Mouse (Mus musculus) MEL (cell line): ENCODE data around the gene Rnf19b. TPM values are rescaled to one million over a fixed set of nuclear protein-coding genes. Genes with fewer than 3 reads are reported as not detected.

Experiments used
- DNase-seq: peaks from one replicate; pipeline ENCODE4 v3.0.0; 2011; ENCODE audit warnings: low read depth, low spot score
- H3K27ac ChIP-seq: 2 replicates; pipeline ENCODE4 v1.5.1; 2012; ENCODE audit warnings: low read depth, mild to moderate bottlenecking, control low read depth, low read length, moderate library complexity; ENCODE audit not compliant: control insufficient read depth
- H3K27me3 ChIP-seq, 2 experiments: fragments of 150-350 bp in 1 of 2; sonication (generic) in 1 of 2; 2 replicates each; pipeline ENCODE4 v1.6.1; 2012; ENCODE audit warnings: low read length in 2 of 2, mild to moderate bottlenecking in 2 of 2, improper control_type of control experiment in 1 of 2, moderate library complexity in 1 of 2; ENCODE audit not compliant: insufficient read depth in 2 of 2, control insufficient read depth in 1 of 2
- H3K36me3 ChIP-seq, 2 experiments: 2 replicates each; pipeline ENCODE4 v1.6.1; 2012 to 2014; ENCODE audit warnings: low read length in 2 of 2, improper control_type of control experiment in 1 of 2, inconsistent platforms in 1 of 2, mild to moderate bottlenecking in 1 of 2; ENCODE audit not compliant: insufficient read depth in 2 of 2, control insufficient read depth in 1 of 2
- H3K4me1 ChIP-seq, 2 experiments: fragments of 150-350 bp in 1 of 2; sonication (generic) in 1 of 2; 2 replicates each; pipeline ENCODE4 v1.6.1; 2012; ENCODE audit warnings: low read length in 2 of 2, improper control_type of control experiment in 1 of 2, mild to moderate bottlenecking in 1 of 2; ENCODE audit not compliant: insufficient read depth in 2 of 2, control insufficient read depth in 1 of 2
- H3K4me3 ChIP-seq, 2 experiments: fragments of 150-350 bp in 1 of 2; sonication (generic) in 1 of 2; 2 replicates each; pipeline ENCODE4 v1.5.1; 2012; ENCODE audit warnings: low read depth in 2 of 2, low read length in 2 of 2, mild to moderate bottlenecking in 2 of 2, moderate library complexity in 2 of 2, control low read depth in 1 of 2, improper control_type of control experiment in 1 of 2; ENCODE audit not compliant: control insufficient read depth in 1 of 2, insufficient read depth in 1 of 2
- H3K79me2 ChIP-seq: 2 replicates; pipeline ENCODE4 v1.6.1; 2012; ENCODE audit warnings: mild to moderate bottlenecking, low read length, moderate library complexity; ENCODE audit not compliant: control insufficient read depth, poor library complexity, insufficient read depth
- H3K9ac ChIP-seq: 2 replicates; pipeline ENCODE4 v1.6.1; 2012; ENCODE audit warnings: low read depth, mild to moderate bottlenecking, control low read depth, low read length, moderate library complexity; ENCODE audit not compliant: control insufficient read depth, poor library complexity, severe bottlenecking
- H3K9me3 ChIP-seq: fragments of 150-350 bp; sonication (generic); replicated peaks from 2 replicates; pipeline ENCODE4 v1.6.1; 2012; ENCODE audit warnings: mild to moderate bottlenecking, low read length, improper control_type of control experiment, moderate library complexity; ENCODE audit not compliant: insufficient read depth
- BHLHE40 ChIP-seq: IDR thresholded peaks from 2 replicates; pipeline ENCODE4 v1.6.1; 2012; ENCODE audit warnings: low read depth, mild to moderate bottlenecking, inconsistent platforms, low read length, improper control_type of control experiment, borderline replicate concordance
- CHD1 ChIP-seq: IDR thresholded peaks from 2 replicates; pipeline ENCODE4 v1.6.1; 2012; ENCODE audit warnings: low read depth, mild to moderate bottlenecking, inconsistent platforms, low read length, improper control_type of control experiment
- CHD2 ChIP-seq: IDR thresholded peaks from 2 replicates; pipeline ENCODE4 v1.6.1; 2011; ENCODE audit warnings: low read length, improper control_type of control experiment
- CTCF ChIP-seq, 3 experiments: IDR thresholded peaks in 2 of 3; conservative IDR thresholded peaks in 1 of 3; 2 replicates each; pipeline ENCODE4 v1.5.1; 2011 to 2012; ENCODE audit warnings: low read length in 3 of 3, low read depth in 2 of 3, mild to moderate bottlenecking in 2 of 3, improper control_type of control experiment in 1 of 3, inconsistent platforms in 1 of 3, mixed read lengths in 1 of 3, moderate library complexity in 1 of 3; ENCODE audit not compliant: control insufficient read depth in 1 of 3, insufficient read depth in 1 of 3, poor library complexity in 1 of 3, severe bottlenecking in 1 of 3
- E2F4 ChIP-seq: IDR thresholded peaks from 2 replicates; pipeline ENCODE4 v1.6.1; 2011; ENCODE audit warnings: low read depth, low read length, improper control_type of control experiment, borderline replicate concordance
- ETS1 ChIP-seq: IDR thresholded peaks from 2 replicates; pipeline ENCODE4 v1.6.1; 2012; ENCODE audit warnings: low read depth, mild to moderate bottlenecking, inconsistent platforms, low read length, improper control_type of control experiment, moderate library complexity
- GATA1 ChIP-seq: IDR thresholded peaks from 2 replicates; pipeline ENCODE4 v1.6.1; 2011; ENCODE audit warnings: low read depth, low read length, improper control_type of control experiment
- MAFK ChIP-seq: IDR thresholded peaks from 2 replicates; pipeline ENCODE4 v1.6.1; 2011; ENCODE audit warnings: low read depth, mild to moderate bottlenecking, low read length, improper control_type of control experiment, borderline replicate concordance
- MAX ChIP-seq: IDR thresholded peaks from 2 replicates; pipeline ENCODE4 v1.6.1; 2011; ENCODE audit warnings: low read length, improper control_type of control experiment
- MEF2A ChIP-seq: IDR thresholded peaks from 2 replicates; pipeline ENCODE4 v1.6.1; 2014; ENCODE audit warnings: low read depth, mild to moderate bottlenecking, inconsistent platforms, low read length, improper control_type of control experiment; ENCODE audit not compliant: poor library complexity, insufficient replicate concordance, severe bottlenecking; ENCODE audit errors: extremely low read depth
- NELFE ChIP-seq: IDR thresholded peaks from 2 replicates; pipeline ENCODE4 v1.6.1; 2011; ENCODE audit warnings: low read depth, low read length, improper control_type of control experiment
- RAD21 ChIP-seq: IDR thresholded peaks from 2 replicates; pipeline ENCODE4 v1.6.1; 2011; ENCODE audit warnings: mild to moderate bottlenecking, low read depth, low read length, improper control_type of control experiment
- RCOR1 ChIP-seq: IDR thresholded peaks from 2 replicates; pipeline ENCODE4 v1.6.1; 2012; ENCODE audit warnings: low read depth, mild to moderate bottlenecking, inconsistent platforms, low read length, improper control_type of control experiment
- SIN3A ChIP-seq: IDR thresholded peaks from 2 replicates; pipeline ENCODE4 v1.6.1; 2012; ENCODE audit warnings: low read length, improper control_type of control experiment, inconsistent platforms
- TBP ChIP-seq: IDR thresholded peaks from 2 replicates; pipeline ENCODE4 v1.8.0; 2011; ENCODE audit warnings: low read depth, low read length, improper control_type of control experiment
- TCF12 ChIP-seq: IDR thresholded peaks from 2 replicates; pipeline ENCODE4 v1.6.1; 2014; ENCODE audit warnings: low read depth, mild to moderate bottlenecking, inconsistent platforms, low read length, improper control_type of control experiment, moderate library complexity
- ZMIZ1 ChIP-seq: IDR thresholded peaks from 2 replicates; pipeline ENCODE4 v1.6.1; 2012; ENCODE audit warnings: low read depth, mild to moderate bottlenecking, inconsistent platforms, low read length, improper control_type of control experiment, moderate library complexity
- ZNF384 ChIP-seq: IDR thresholded peaks from 2 replicates; pipeline ENCODE4 v1.6.1; 2012; ENCODE audit warnings: low read depth, mild to moderate bottlenecking, inconsistent platforms, low read length, improper control_type of control experiment
- polyA plus RNA-seq, 2 experiments: library from polyadenylated mRNA; stranded (reverse) in 1 of 2; unstranded in 1 of 2; fragments of >175 nt in 1 of 2; fragments of >200 nt in 1 of 2; gene quantifications; 2 replicates each; pipeline versions ENCODE4 v1.2.1 to v1.2.4; 2012; ENCODE audit warnings: low replicate concordance in 2 of 2, low read depth in 1 of 2; ENCODE audit not compliant: insufficient read length in 2 of 2, insufficient read depth in 1 of 2, missing spikeins in 1 of 2
- total RNA-seq: library from RNA; depleted of rRNA; stranded (reverse); fragments of 300-350 nt; gene quantifications from 2 replicates; pipeline ENCODE4 v1.2.3, GENCODE M21; 2012

The Rnf19b gene
- total and polyA plus RNA-seq, 3 experiments, result 26.3 to 30.0 TPM; not detected in 1

DNA sequence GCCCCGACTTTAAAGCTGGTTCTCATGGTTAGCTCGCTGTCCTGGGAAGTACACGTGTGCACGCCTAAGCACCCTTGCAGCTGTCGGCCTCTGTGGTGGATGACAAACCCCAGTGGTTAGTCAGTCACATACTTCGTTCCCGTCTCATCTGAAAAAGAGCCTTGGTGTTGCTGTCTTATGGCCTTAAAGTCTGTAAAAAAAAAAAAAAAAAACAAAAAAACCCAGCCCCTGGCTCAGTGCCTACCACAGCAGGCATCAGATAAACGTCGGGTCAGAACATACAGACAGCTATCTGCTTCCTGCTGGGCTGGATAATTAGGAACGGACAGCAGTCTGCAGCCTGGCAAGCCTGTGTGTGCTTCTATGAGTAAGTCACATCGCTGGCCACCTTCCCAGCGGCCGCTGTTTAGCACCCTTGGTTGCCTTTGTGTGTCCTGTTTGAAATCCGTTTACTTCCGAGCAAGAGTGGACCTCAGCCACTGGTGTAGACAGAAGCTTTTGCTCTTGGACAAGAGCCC lies 46.4 kb upstream of the Rnf19b start (continued):
- peak; percentile 66 for TF ChIP-seq MAX
- TF ChIP-seq ETS1, result peak; percentile 90
- peak; percentile 99 for TF ChIP-seq ZNF384
- no peak for TF ChIP-seq E2F4
- TF ChIP-seq CTCF (IDR thresholded peaks at IDR 0.05 in 2 of 3, conservative IDR thresholded peaks at IDR 0.05 in 1 of 3; ENCODE audit: control insufficient read depth in 1 of 3, insufficient read depth in 1 of 3, low read depth in 2 of 3, low read length in 3 of 3, poor library complexity in 1 of 3, severe bottlenecking in 1 of 3), result no peak
- peak; percentile 92 for TF ChIP-seq GATA1
- TF ChIP-seq CHD1, result no peak
- TF ChIP-seq RAD21, result no peak
- no peak for TF ChIP-seq CHD2
- 0 out of 2 replicates have a peak, but pooled peaks have one; percentile 28 for TF ChIP-seq TBP
- peak; percentile 84 for TF ChIP-seq TCF12
- TF ChIP-seq MAFK, result no peak
- TF ChIP-seq ZMIZ1, result no peak
- TF ChIP-seq RCOR1, result peak; percentile 57; the same call in 1 of the 2 replicates
- TF ChIP-seq MEF2A, result no peak
- peak; percentile 79 for TF ChIP-seq SIN3A

- Histone ChIP-seq H3K4me1 (peaks cover 12 to 35% of the 10 kb centered on the region in 2 experiments), H3K36me3 (peaks cover 14 to 38% of the 10 kb centered on the region in 2 experiments), H3K27me3 (no peaks in the 10 kb centered on the region), H3K79me2 (no peaks in the 10 kb centered on the region), H3K9me3 (no peaks in the 10 kb centered on the region), H3K27ac (no peak overlapping the region), H3K9ac (no peak overlapping the region), H3K4me3 (no peak overlapping the region)
- TF ChIP-seq NELFE, result no peak
- no peak for TF ChIP-seq TBP
- TF ChIP-seq MAX, result no peak
- TF ChIP-seq MAFK, result no peak
- TF ChIP-seq BHLHE40, result no peak
- no peak for TF ChIP-seq SIN3A
- TF ChIP-seq TCF12, result no peak
- DNase-seq, result no peak
Observed at GRCm38 (mm10) chr4:129013151-129013864, 44.8 kb upstream of the Rnf19b start.
